Mouse (Mus musculus): ENCODE measurements around the gene Gm45062.

- TF ChIP-seq POLR2A (IDR thresholded peaks at IDR 0.05; ENCODE audit: low read depth, low read length) (no peak), CTCF (IDR thresholded peaks at IDR 0.05; ENCODE audit: extremely low read depth, insufficient read length, insufficient replicate concordance, low read depth, low read length) (no peak)
Observed at GRCm38 (mm10) chr6:8531104-8531894, 272.0 kb downstream of the Gm45062 start.
